Mouse (Mus musculus) cortical plate, adult 2 months (tissue): ENCODE data around the gene Unc5b.

Experiments
- CTCF ChIP-seq: fragments of 200-500 bp; IDR thresholded peaks from 2 replicates; pipeline ENCODE4 v1.5.1; 2011; ENCODE audit warnings: mild to moderate bottlenecking, control low read depth, low read length; ENCODE audit not compliant: insufficient read depth; ENCODE audit errors: extremely low read depth
- POLR2A ChIP-seq: fragments of 200-500 bp; IDR thresholded peaks from 2 replicates; pipeline ENCODE4 v1.6.1; 2011; ENCODE audit warnings: mild to moderate bottlenecking, low read length, control low read depth; ENCODE audit not compliant: insufficient read depth; ENCODE audit errors: extremely low read depth

GRCm38 (mm10) chr10:60823744-60824143 is 7.6 kb downstream of the Unc5b start:
- TF ChIP-seq POLR2A (no peak), CTCF (no peak)
